ENCODE assay signal across 15 mouse cellular contexts in genomic region chr14:107614348-107614747, GRCm38 (mm10).
DNase-seq lines count a peak whose midpoint lies in the region; ATAC-seq and TF ChIP-seq lines count a peak whose summit lies in the region.
"Had no signal": no experiment of that assay in that cellular context is flagged by ENCODE, and none has a peak within 500 bp of the region (broad histone marks: within the 10 kb centered on the region; RNA-seq: fewer than 3 reads in every experiment).

No protein-coding gene starts in this region.

- no peak for TF ChIP-seq CTCF in heart, postnatal 0 days (IDR thresholded peaks at IDR 0.05; ENCODE audit: low read depth)
- no peak for TF ChIP-seq CTCF in lung, embryonic 14.5 days (IDR thresholded peaks at IDR 0.05; ENCODE audit: low read depth)

- H3K27me3 ChIP-seq in heart, postnatal 0 days (ENCODE audit: control insufficient read depth, insufficient read depth, low read length), result no peaks in the 10 kb centered on the region
- no peaks in the 10 kb centered on the region for H3K27me3 ChIP-seq in heart, embryonic 10.5 days (ENCODE audit: insufficient read depth, poor library complexity, severe bottlenecking)
- no peaks in the 10 kb centered on the region for H3K27me3 ChIP-seq in lung, embryonic 14.5 days (ENCODE audit: insufficient read depth, low read length)
- H3K27me3 ChIP-seq: liver, embryonic 13.5 days; megakaryocyte, embryonic 14.5 days; neural tube, embryonic 15.5 days had no signal

- no peaks in the 10 kb centered on the region for H3K4me1 ChIP-seq in heart, postnatal 0 days (ENCODE audit: control insufficient read depth, insufficient read depth)
- no peaks in the 10 kb centered on the region for H3K4me1 ChIP-seq in heart, embryonic 10.5 days
- no peaks in the 10 kb centered on the region for H3K4me1 ChIP-seq in lung, embryonic 14.5 days (ENCODE audit: insufficient read depth)
- H3K4me1 ChIP-seq: hindbrain, embryonic 10.5 days; liver, embryonic 13.5 days; megakaryocyte, embryonic 14.5 days; neural tube, embryonic 15.5 days had no signal

- H3K9me3 ChIP-seq in heart, postnatal 0 days (replicated peaks; ENCODE audit: control insufficient read depth, low read length), result no peaks in the 10 kb centered on the region
- no peaks in the 10 kb centered on the region for H3K9me3 ChIP-seq in heart, embryonic 10.5 days
- H3K9me3 ChIP-seq in lung, embryonic 14.5 days (ENCODE audit: low read depth, low read length), result no peaks in the 10 kb centered on the region
- H3K9me3 ChIP-seq: G1E; hindbrain, embryonic 10.5 days; liver, embryonic 13.5 days; megakaryocyte, embryonic 14.5 days had no signal

- peak; percentile 18 to 21 for DNase-seq in cerebellum, postnatal 36 days
- no peak for DNase-seq in cerebellum, adult 11 months
- peak; percentile 14 for DNase-seq in heart, postnatal 0 days (ENCODE audit: low spot score)
- DNase-seq in heart, embryonic 10.5 days (ENCODE audit: low spot score), result no peak
- DNase-seq in lung, embryonic 14.5 days, result peak; percentile 40
- no peak for DNase-seq in lung, adult 18-20 months
- DNase-seq in heart, postnatal 4 days, result peak; percentile 62
- DNase-seq: adrenal gland, adult 2 months; liver, embryonic 13.5 days; lung, postnatal 10 days; thymus, adult 18-20 months had no signal

- no peaks in the 10 kb centered on the region for H3K36me3 ChIP-seq in heart, postnatal 0 days (replicated peaks; ENCODE audit: control insufficient read depth, insufficient read depth, low read length)
- H3K36me3 ChIP-seq in heart, embryonic 10.5 days, result no peaks in the 10 kb centered on the region
- H3K36me3 ChIP-seq in lung, embryonic 14.5 days (ENCODE audit: insufficient read depth), result no peaks in the 10 kb centered on the region
- H3K36me3 ChIP-seq: G1E; hindbrain, embryonic 10.5 days; liver, embryonic 13.5 days; neural tube, embryonic 15.5 days had no signal

- WGBS in heart, postnatal 0 days, result 7% methylated on average over 1 of the region's 1 CpGs
- 37% methylated on average over 1 of the region's 1 CpGs for WGBS in heart, embryonic 10.5 days
- 27% methylated on average over 1 of the region's 1 CpGs for WGBS in lung, embryonic 14.5 days

- H3K4me2 ChIP-seq in heart, postnatal 0 days (ENCODE audit: low read depth, low read length), result no peak overlapping the region
- no peak overlapping the region for H3K4me2 ChIP-seq in lung, embryonic 14.5 days
- H3K4me2 ChIP-seq: liver, embryonic 13.5 days; neural tube, embryonic 15.5 days had no signal

- no peak overlapping the region for H3K9ac ChIP-seq in heart, postnatal 0 days (replicated peaks; ENCODE audit: low read depth, low read length)
- no peak overlapping the region for H3K9ac ChIP-seq in lung, embryonic 14.5 days
- H3K9ac ChIP-seq: liver, embryonic 13.5 days; neural tube, embryonic 15.5 days had no signal

- no peak overlapping the region for H3K4me3 ChIP-seq in heart, postnatal 0 days (ENCODE audit: low read depth, low read length)
- H3K4me3 ChIP-seq in heart, embryonic 10.5 days, result no peak overlapping the region
- no peak overlapping the region for H3K4me3 ChIP-seq in lung, embryonic 14.5 days (ENCODE audit: low read depth, low read length)
- H3K4me3 ChIP-seq: hindbrain, embryonic 10.5 days; liver, embryonic 13.5 days; megakaryocyte, embryonic 14.5 days; neural tube, embryonic 15.5 days had no signal

- no peak for TF ChIP-seq EP300 in heart, postnatal 0 days (IDR thresholded peaks at IDR 0.05; ENCODE audit: low read depth)

- no peak overlapping the region for H3K27ac ChIP-seq in heart, postnatal 0 days (ENCODE audit: low read depth)
- no peak overlapping the region for H3K27ac ChIP-seq in heart, embryonic 10.5 days
- no peak overlapping the region for H3K27ac ChIP-seq in lung, embryonic 14.5 days (ENCODE audit: low read depth)
- H3K27ac ChIP-seq: hindbrain, embryonic 10.5 days; liver, embryonic 13.5 days; neural tube, embryonic 15.5 days had no signal

- peak; percentile 44 for ATAC-seq in heart, postnatal 0 days (ENCODE audit: insufficient read depth, low read depth)
- no peak for ATAC-seq in lung, embryonic 14.5 days (ENCODE audit: insufficient read depth)

Comparison
In these comparisons a context has a peak if more than half of its experiments do, and no peak if none do; other contexts are left out.
1. DNase-seq: peak in cerebellum, postnatal 36 days (2 of 2), heart, postnatal 0 days (single experiment), lung, embryonic 14.5 days (single experiment) and heart, postnatal 4 days (single experiment); none in cerebellum, adult 11 months (single experiment), heart, embryonic 10.5 days (single experiment) and lung, adult 18-20 months (0 of 2).